35 mouse cellular contexts compared by ENCODE assay signal in the genomic region with DNA sequence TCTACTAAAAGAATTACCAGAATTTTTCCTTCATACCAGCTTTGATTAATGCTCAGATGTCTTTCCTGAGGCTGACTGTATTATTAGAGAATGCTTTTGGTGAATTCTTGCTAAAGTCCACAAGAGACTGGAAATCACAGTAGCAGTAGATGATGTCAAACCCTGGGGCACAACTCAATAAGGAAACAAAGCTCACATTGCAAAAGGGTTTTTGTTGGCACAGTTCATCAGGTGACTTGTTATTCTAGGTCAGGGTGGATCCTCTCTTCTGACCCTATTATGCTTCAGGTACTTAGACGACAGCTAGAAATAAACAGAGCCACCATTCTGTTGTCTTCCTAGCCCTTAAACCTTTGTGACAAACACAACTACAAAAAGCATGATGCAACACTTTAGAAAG.
"Had no signal": no experiment of that assay in that cellular context is flagged by ENCODE, and none has a peak within 500 bp of the region (broad histone marks: within the 10 kb centered on the region; RNA-seq: fewer than 3 reads in every experiment).

No protein-coding gene starts in this region.

- H3K4me1 ChIP-seq: heart, embryonic 10.5 days; heart, embryonic 12.5 days; heart, embryonic 13.5 days; heart, embryonic 15.5 days; hindbrain, embryonic 10.5 days; hindbrain, embryonic 12.5 days; hindbrain, embryonic 13.5 days; hindbrain, embryonic 15.5 days; intestine, embryonic 15.5 days; kidney, embryonic 15.5 days had no signal

- DNase-seq: heart, adult 2 months; heart, postnatal 10 days; heart, postnatal 14 days; heart, postnatal 36 days; heart, postnatal 4 days; kidney, adult 11 months; kidney, adult 18-20 months; kidney, adult 2 months; kidney, adult 8-10 months; kidney, adult 9 months; kidney, postnatal 10 days; kidney, postnatal 14 days; kidney, postnatal 25 days; kidney, postnatal 36 days; kidney, postnatal 4 days; layer of hippocampus, adult 9-11 months had no signal

- H3K27me3 ChIP-seq: heart, embryonic 12.5 days; heart, embryonic 13.5 days; heart, embryonic 15.5 days; hindbrain, embryonic 12.5 days; hindbrain, embryonic 13.5 days; hindbrain, embryonic 15.5 days; intestine, embryonic 15.5 days; kidney, embryonic 15.5 days had no signal

- H3K4me3 ChIP-seq: heart, adult 2 months; heart, embryonic 10.5 days; heart, embryonic 12.5 days; heart, embryonic 13.5 days; heart, embryonic 15.5 days; hindbrain, embryonic 10.5 days; hindbrain, embryonic 12.5 days; hindbrain, embryonic 13.5 days; hindbrain, embryonic 15.5 days; intestine, embryonic 15.5 days; kidney, embryonic 15.5 days; layer of hippocampus, adult 2 months had no signal

- H3K27ac ChIP-seq: heart, adult 2 months; heart, embryonic 10.5 days; heart, embryonic 13.5 days; heart, embryonic 15.5 days; hindbrain, embryonic 10.5 days; hindbrain, embryonic 12.5 days; hindbrain, embryonic 13.5 days; hindbrain, embryonic 14.5 days; hindbrain, embryonic 15.5 days; hindbrain, postnatal 0 days; intestine, embryonic 15.5 days; kidney, embryonic 15.5 days; kidney, postnatal 0 days; layer of hippocampus, adult 2 months had no signal

- H3K4me2 ChIP-seq: heart, embryonic 11.5 days; heart, embryonic 12.5 days; heart, embryonic 13.5 days; heart, embryonic 15.5 days; hindbrain, embryonic 12.5 days; hindbrain, embryonic 13.5 days; hindbrain, embryonic 14.5 days; hindbrain, embryonic 15.5 days; intestine, embryonic 15.5 days; kidney, embryonic 15.5 days had no signal

- H3K9ac ChIP-seq: heart, embryonic 12.5 days; heart, embryonic 13.5 days; heart, embryonic 15.5 days; hindbrain, embryonic 12.5 days; hindbrain, embryonic 13.5 days; hindbrain, embryonic 14.5 days; hindbrain, embryonic 15.5 days; intestine, embryonic 15.5 days; kidney, embryonic 15.5 days had no signal

- H3K9me3 ChIP-seq: heart, embryonic 10.5 days; heart, embryonic 12.5 days; heart, embryonic 13.5 days; heart, embryonic 15.5 days; hindbrain, embryonic 10.5 days; hindbrain, embryonic 12.5 days; hindbrain, embryonic 13.5 days; hindbrain, embryonic 15.5 days; intestine, embryonic 15.5 days; kidney, embryonic 15.5 days had no signal

- H3K36me3 ChIP-seq: heart, embryonic 10.5 days; heart, embryonic 12.5 days; heart, embryonic 13.5 days; heart, embryonic 15.5 days; hindbrain, embryonic 10.5 days; hindbrain, embryonic 12.5 days; hindbrain, embryonic 13.5 days; hindbrain, embryonic 15.5 days; intestine, embryonic 15.5 days; kidney, embryonic 15.5 days had no signal

- ATAC-seq: hindbrain, embryonic 16.5 days; hindbrain, postnatal 0 days; inflammation-experienced regulatory T-cells, adult 6 months; intestine, embryonic 15.5 days; intestine, embryonic 16.5 days; intestine, postnatal 0 days had no signal
